Mouse (Mus musculus) myocyte (in vitro differentiated cells): ENCODE data around the gene Jmjd6. TPM values are rescaled to one million over a fixed set of nuclear protein-coding genes. Genes with fewer than 3 reads are reported as not detected.
A peak's percentile ranks its signal among the peaks of the same experiment; 100 is the strongest.

Experiments
- H3K27me3 ChIP-seq: one replicate; pipeline ENCODE4 v1.6.1; 2011; ENCODE audit not compliant: control insufficient read depth, insufficient read depth, insufficient read length
- H3K36me3 ChIP-seq: one replicate; pipeline ENCODE4 v1.6.1; 2011; ENCODE audit not compliant: control insufficient read depth, insufficient read depth
- H3K4me2 ChIP-seq: one replicate; pipeline ENCODE4 v1.6.1; 2011; ENCODE audit warnings: low read depth, control low read depth
- H3K4me3 ChIP-seq: one replicate; pipeline ENCODE4 v1.5.1; 2011; ENCODE audit warnings: mild to moderate bottlenecking, control low read depth, moderate library complexity
- H3K79me2 ChIP-seq: one replicate; pipeline ENCODE4 v1.6.1; 2011; ENCODE audit not compliant: control insufficient read depth, insufficient read depth
- H3ac ChIP-seq: one replicate; pipeline ENCODE4 v1.6.1; 2011; ENCODE audit not compliant: control insufficient read depth, insufficient read length
- CEBPB ChIP-seq: IDR thresholded peaks from 2 replicates; pipeline ENCODE4 v1.6.1; 2011; ENCODE audit warnings: mild to moderate bottlenecking, moderate library complexity; ENCODE audit not compliant: poor library complexity, insufficient read depth, severe bottlenecking
- E2F4 ChIP-seq: IDR thresholded peaks from one replicate; pipeline ENCODE4 v1.6.1; 2011; ENCODE audit warnings: mild to moderate bottlenecking, control low read depth, moderate library complexity; ENCODE audit not compliant: insufficient read depth
- MAX ChIP-seq: IDR thresholded peaks from one replicate; pipeline ENCODE4 v1.6.1; 2011; ENCODE audit warnings: low read depth, mild to moderate bottlenecking, control low read depth
- MYOD1 ChIP-seq, 3 experiments: IDR thresholded peaks; one replicate each; pipeline ENCODE4 v1.6.1; 2011; ENCODE audit warnings: control low read depth in 2 of 3, low read depth in 2 of 3, mild to moderate bottlenecking in 2 of 3, moderate library complexity in 1 of 3; ENCODE audit not compliant: insufficient read length in 2 of 3, control insufficient read depth in 1 of 3
- MYOG ChIP-seq, 3 experiments: IDR thresholded peaks; one replicate each; pipeline ENCODE4 v1.6.1; 2011; ENCODE audit warnings: control low read depth in 2 of 3, low read depth in 2 of 3, mild to moderate bottlenecking in 2 of 3; ENCODE audit not compliant: insufficient read length in 2 of 3, control insufficient read depth in 1 of 3, insufficient read depth in 1 of 3
- POLR2A ChIP-seq: IDR thresholded peaks from one replicate; pipeline ENCODE4 v1.6.1; 2011; ENCODE audit warnings: low read depth, mild to moderate bottlenecking, control low read depth, moderate library complexity; ENCODE audit not compliant: insufficient read length
- POLR2AphosphoS2 ChIP-seq: IDR thresholded peaks from one replicate; pipeline ENCODE4 v1.6.1; 2011; ENCODE audit warnings: low read depth, control low read depth; ENCODE audit not compliant: insufficient read length
- REST ChIP-seq: IDR thresholded peaks from one replicate; pipeline ENCODE4 v1.6.1; 2011; ENCODE audit warnings: mild to moderate bottlenecking, control low read depth, moderate library complexity; ENCODE audit not compliant: insufficient read depth, insufficient read length
- SRF ChIP-seq: IDR thresholded peaks from one replicate; pipeline ENCODE4 v1.6.1; 2011; ENCODE audit warnings: low read depth; ENCODE audit not compliant: control insufficient read depth, insufficient read length
- TCF12 ChIP-seq: IDR thresholded peaks from one replicate; pipeline ENCODE4 v1.6.1; 2011; ENCODE audit warnings: mild to moderate bottlenecking, control low read depth; ENCODE audit not compliant: poor library complexity, insufficient read depth, severe bottlenecking
- TCF3 ChIP-seq: IDR thresholded peaks from one replicate; pipeline ENCODE4 v1.6.1; 2011; ENCODE audit warnings: low read depth, control low read depth; ENCODE audit not compliant: insufficient read length
- USF1 ChIP-seq: IDR thresholded peaks from one replicate; pipeline ENCODE4 v1.6.1; 2011; ENCODE audit warnings: low read depth, mild to moderate bottlenecking, control low read depth, moderate library complexity
- polyA plus RNA-seq: library from polyadenylated mRNA; unstranded; fragments of >200 nt; fragmentation: generic; extraction: Trizol; gene quantifications from one replicate; pipeline ENCODE4 v1.2.1, GENCODE M21; 2012; ENCODE audit warnings: missing spikeins

Jmjd6 gene
- 55.1 TPM for polyA plus RNA-seq

GRCm38 (mm10) chr11:116843261-116844233 lies at the start of gene Jmjd6, which contains the start of gene Mettl23:
Gene Jmjd6 (minus strand): TSS chr11:116843449.
Gene Mettl23 (plus strand): TSS chr11:116843278.
- peak within 1 kb of the TSS; percentile 98 for H3K4me2 ChIP-seq
- H3K36me3 ChIP-seq, result peaks cover 33% of the 10 kb centered on the region
- TF ChIP-seq REST, result peak; percentile 23
- peak; percentile 50 for TF ChIP-seq POLR2A
- TF ChIP-seq TCF12, result no peak
- no peak for TF ChIP-seq MYOD1 (IDR thresholded peaks at IDR 0.05; ENCODE audit: control insufficient read depth in 1 of 3, insufficient read length in 2 of 3, low read depth in 2 of 3)
- TF ChIP-seq MAX, result no peak
- TF ChIP-seq USF1, result no peak
- TF ChIP-seq TCF3, result no peak
- TF ChIP-seq CEBPB, result no peak
- TF ChIP-seq POLR2AphosphoS2, result peak; percentile 85
- TF ChIP-seq MYOG (IDR thresholded peaks at IDR 0.05; ENCODE audit: control insufficient read depth in 1 of 3, insufficient read depth in 1 of 3, insufficient read length in 2 of 3, low read depth in 2 of 3), result peak in 1 of 3 experiments; percentile 17
- TF ChIP-seq SRF, result peak; percentile 74
- TF ChIP-seq E2F4, result peak; percentile 40
- peaks cover 48% of the 10 kb centered on the region for H3K79me2 ChIP-seq
- H3K27me3 ChIP-seq, result no peaks in the 10 kb centered on the region
- H3ac ChIP-seq, result peak within 1 kb of the TSS; percentile 76
- H3K4me3 ChIP-seq, result peak within 1 kb of the TSS; percentile 93

- TF ChIP-seq MYOG (IDR thresholded peaks at IDR 0.05; ENCODE audit: control insufficient read depth in 1 of 3, insufficient read depth in 1 of 3, insufficient read length in 2 of 3, low read depth in 2 of 3), result no peak
- no peak for TF ChIP-seq CEBPB
- TF ChIP-seq E2F4, result no peak
- TF ChIP-seq POLR2A, result no peak
- no peak overlapping the region for H3K4me3 ChIP-seq
Observed at GRCm38 (mm10) chr11:116887136-116887535, 43.9 kb upstream of the Jmjd6 start.

GRCm38 (mm10) chr11:116885275-116886151 lies 42.3 kb upstream of the Jmjd6 start:
- Histone ChIP-seq H3K36me3 (no peaks in the 10 kb centered on the region), H3K79me2 (no peaks in the 10 kb centered on the region), H3K4me2 (no peak overlapping the region), H3ac (no peak overlapping the region), H3K27me3 (peaks cover 33% of the 10 kb centered on the region), H3K4me3 (no peak overlapping the region)
- TF ChIP-seq E2F4, result no peak
- TF ChIP-seq USF1, result peak; percentile 31

More at GRCm38 (mm10) chr11:116887136-116887535, 43.9 kb upstream of the Jmjd6 start:
- no peak overlapping the region for H3K4me2 ChIP-seq
- no peaks in the 10 kb centered on the region for H3K79me2 ChIP-seq
- no peaks in the 10 kb centered on the region for H3K36me3 ChIP-seq
- H3ac ChIP-seq, result no peak overlapping the region
- H3K27me3 ChIP-seq, result peaks cover 36% of the 10 kb centered on the region

- no peak for TF ChIP-seq E2F4
- no peak for TF ChIP-seq TCF3
- TF ChIP-seq USF1, result no peak
- TF ChIP-seq REST, result no peak
- TF ChIP-seq MYOG (IDR thresholded peaks at IDR 0.05; ENCODE audit: control insufficient read depth in 1 of 3, insufficient read depth in 1 of 3, insufficient read length in 2 of 3, low read depth in 2 of 3), result no peak
- no peak for TF ChIP-seq CEBPB
- TF ChIP-seq MYOD1 (IDR thresholded peaks at IDR 0.05; ENCODE audit: control insufficient read depth in 1 of 3, insufficient read length in 2 of 3, low read depth in 2 of 3), result no peak
- no peak for TF ChIP-seq POLR2A
- no peak for TF ChIP-seq SRF
- no peak for TF ChIP-seq POLR2AphosphoS2
- Histone ChIP-seq H3K4me2 (no peak overlapping the region), H3ac (no peak overlapping the region), H3K36me3 (no peaks in the 10 kb centered on the region), H3K27me3 (peaks cover 21% of the 10 kb centered on the region), H3K4me3 (no peak overlapping the region), H3K79me2 (no peaks in the 10 kb centered on the region)
Observed at GRCm38 (mm10) chr11:116884061-116884460, 40.8 kb upstream of the Jmjd6 start.
